Mouse (Mus musculus): ENCODE data around the gene Kcnt2. TPM values are rescaled to one million over a fixed set of nuclear protein-coding genes. Genes with fewer than 3 reads are reported as not detected.

The Kcnt2 gene
- total and polyA plus RNA-seq, 3 experiments: not detected

GRCm38 (mm10) chr1:140226673-140227072 is 19.3 kb upstream of the Kcnt2 start:
- H3K4me2 ChIP-seq (ENCODE audit: insufficient read depth, low read depth, poor library complexity, severe bottlenecking): no peak overlapping the region
- H3K36me3 ChIP-seq (replicated peaks in 1 of 2; ENCODE audit: control insufficient read depth in 1 of 2, insufficient read depth in 1 of 2, low read length in 1 of 2): no peaks in the 10 kb centered on the region
- no peak overlapping the region for H3K9ac ChIP-seq (ENCODE audit: insufficient read depth, low read depth)
- dilution Hi-C loops (cut with MboI; ENCODE audit: extremely low pct_ligation_motif_present, extremely low pct_unique_long_range_greater_than_20kb, low sequenced_read_pairs): no loop called here
- H3K4me3 ChIP-seq (replicated peaks in 1 of 3; ENCODE audit: low read depth in 2 of 3, low read length in 2 of 3, poor library complexity in 1 of 3): no peak overlapping the region
- no peak for DNase-seq (ENCODE audit: extremely low read depth)
- H3K9me3 ChIP-seq (replicated peaks; ENCODE audit: low read length): peaks cover 16% of the 10 kb centered on the region
- in situ Hi-C loops (cut with MboI; ENCODE audit: low pct_ligation_motif_present, low pct_unique_long_range_greater_than_20kb, low sequenced_read_pairs): no loop called here
- H3K27ac ChIP-seq (ENCODE audit: insufficient read depth, low read depth): no peak overlapping the region
- no peaks in the 10 kb centered on the region for H3K4me1 ChIP-seq (ENCODE audit: control insufficient read depth in 1 of 2, insufficient read depth in 2 of 2)
- H3K27me3 ChIP-seq (replicated peaks): no peaks in the 10 kb centered on the region
- H3K79me2 ChIP-seq (replicated peaks; ENCODE audit: control insufficient read depth, extremely low read depth, insufficient read depth, poor library complexity, severe bottlenecking): no peaks in the 10 kb centered on the region
- TF ChIP-seq MAX (IDR thresholded peaks at IDR 0.05; ENCODE audit: low read length) (no peak), UBTF (IDR thresholded peaks at IDR 0.05; ENCODE audit: low read depth, low read length) (no peak)

- Histone ChIP-seq H3K27me3 (replicated peaks) (no peaks in the 10 kb centered on the region), H3K4me2 (ENCODE audit: insufficient read depth, low read depth, poor library complexity, severe bottlenecking) (no peak overlapping the region), H3K27ac (ENCODE audit: insufficient read depth, low read depth) (no peak overlapping the region), H3K79me2 (replicated peaks; ENCODE audit: control insufficient read depth, extremely low read depth, insufficient read depth, poor library complexity, severe bottlenecking) (no peaks in the 10 kb centered on the region), H3K4me1 (ENCODE audit: control insufficient read depth in 1 of 2, insufficient read depth in 2 of 2) (no peaks in the 10 kb centered on the region), H3K36me3 (replicated peaks in 1 of 2; ENCODE audit: control insufficient read depth in 1 of 2, insufficient read depth in 1 of 2, low read length in 1 of 2) (no peaks in the 10 kb centered on the region), H3K4me3 (replicated peaks in 1 of 3; ENCODE audit: low read depth in 2 of 3, low read length in 2 of 3, poor library complexity in 1 of 3) (no peak overlapping the region), H3K9me3 (replicated peaks; ENCODE audit: low read length) (peaks cover 7% of the 10 kb centered on the region), H3K9ac (ENCODE audit: insufficient read depth, low read depth) (no peak overlapping the region)
- TF ChIP-seq TCF12 (IDR thresholded peaks at IDR 0.05; ENCODE audit: low read depth, low read length) (no peak), ZC3H11A (IDR thresholded peaks at IDR 0.05; ENCODE audit: low read depth, low read length) (no peak), E2F4 (IDR thresholded peaks at IDR 0.05; ENCODE audit: insufficient replicate concordance, low read depth, low read length) (no peak), USF2 (conservative IDR thresholded peaks at IDR 0.05; ENCODE audit: low read depth, low read length) (no peak), RAD21 (IDR thresholded peaks at IDR 0.05; ENCODE audit: low read depth, low read length) (no peak), UBTF (IDR thresholded peaks at IDR 0.05; ENCODE audit: low read depth, low read length) (no peak), ZMIZ1 (IDR thresholded peaks at IDR 0.05; ENCODE audit: low read depth, low read length) (no peak), CTCF (conservative IDR thresholded peaks at IDR 0.05 in 1 of 2, IDR thresholded peaks at IDR 0.05 in 1 of 2; ENCODE audit: low read depth in 2 of 2, low read length in 2 of 2) (no peak), PAX5 (IDR thresholded peaks at IDR 0.05; ENCODE audit: low read length) (no peak), NRF1 (IDR thresholded peaks at IDR 0.05; ENCODE audit: low read depth, low read length) (no peak), ZNF384 (IDR thresholded peaks at IDR 0.05; ENCODE audit: low read depth, low read length) (no peak), SIN3A (IDR thresholded peaks at IDR 0.05; ENCODE audit: low read length) (no peak), BHLHE40 (IDR thresholded peaks at IDR 0.05; ENCODE audit: low read depth, low read length) (no peak)
- in situ Hi-C loops (cut with MboI; ENCODE audit: low pct_ligation_motif_present, low pct_unique_long_range_greater_than_20kb, low sequenced_read_pairs) (no loop called here), dilution Hi-C loops (cut with MboI; ENCODE audit: extremely low pct_ligation_motif_present, extremely low pct_unique_long_range_greater_than_20kb, low sequenced_read_pairs) (no loop called here)
- DNase-seq (ENCODE audit: extremely low read depth): no peak
Measured at GRCm38 (mm10) chr1:140245465-140245864, 493 bp upstream of the Kcnt2 start.

GRCm38 (mm10) chr1:140264696-140265095 is 18.7 kb downstream of the Kcnt2 start:
- Histone ChIP-seq H3K9ac (ENCODE audit: insufficient read depth, low read depth) (no peak overlapping the region), H3K4me2 (ENCODE audit: insufficient read depth, low read depth, poor library complexity, severe bottlenecking) (no peak overlapping the region), H3K9me3 (replicated peaks; ENCODE audit: low read length) (peaks cover 5% of the 10 kb centered on the region), H3K4me1 (ENCODE audit: control insufficient read depth in 1 of 2, insufficient read depth in 2 of 2) (peaks cover 2 to 14% of the 10 kb centered on the region in 2 experiments; a peak in 3 of 4 replicates), H3K36me3 (replicated peaks in 1 of 2; ENCODE audit: control insufficient read depth in 1 of 2, insufficient read depth in 1 of 2, low read length in 1 of 2) (no peaks in the 10 kb centered on the region), H3K79me2 (replicated peaks; ENCODE audit: control insufficient read depth, extremely low read depth, insufficient read depth, poor library complexity, severe bottlenecking) (no peaks in the 10 kb centered on the region), H3K4me3 (replicated peaks in 1 of 3; ENCODE audit: low read depth in 2 of 3, low read length in 2 of 3, poor library complexity in 1 of 3) (no peak overlapping the region), H3K27me3 (replicated peaks) (no peaks in the 10 kb centered on the region), H3K27ac (ENCODE audit: insufficient read depth, low read depth) (no peak overlapping the region)
- in situ Hi-C loops (cut with MboI; ENCODE audit: low pct_ligation_motif_present, low pct_unique_long_range_greater_than_20kb, low sequenced_read_pairs) (no loop called here), dilution Hi-C loops (cut with MboI; ENCODE audit: extremely low pct_ligation_motif_present, extremely low pct_unique_long_range_greater_than_20kb, low sequenced_read_pairs) (no loop called here)
- DNase-seq (ENCODE audit: extremely low read depth): no peak
- TF ChIP-seq HCFC1 (IDR thresholded peaks at IDR 0.05; ENCODE audit: low read depth, low read length): no peak
- no peak for TF ChIP-seq KAT2A (IDR thresholded peaks at IDR 0.05; ENCODE audit: insufficient replicate concordance, low read length)
- no peak for TF ChIP-seq RAD21 (IDR thresholded peaks at IDR 0.05; ENCODE audit: low read depth, low read length)
- TF ChIP-seq MYC (IDR thresholded peaks at IDR 0.05; ENCODE audit: low read depth, low read length): no peak
- no peak for TF ChIP-seq POLR2A (IDR thresholded peaks at IDR 0.05; ENCODE audit: low read depth, low read length)
- no peak for TF ChIP-seq EP300 (IDR thresholded peaks at IDR 0.05; ENCODE audit: low read length)
- TF ChIP-seq MXI1 (IDR thresholded peaks at IDR 0.05; ENCODE audit: low read depth, low read length): no peak
- no peak for TF ChIP-seq MEF2A (IDR thresholded peaks at IDR 0.05; ENCODE audit: borderline replicate concordance, low read depth, low read length)
- TF ChIP-seq UBTF (IDR thresholded peaks at IDR 0.05; ENCODE audit: low read depth, low read length): no peak
- TF ChIP-seq RCOR1 (conservative IDR thresholded peaks at IDR 0.05; ENCODE audit: low read depth, low read length): no peak
- no peak for TF ChIP-seq ETS1 (conservative IDR thresholded peaks at IDR 0.05; ENCODE audit: low read depth, low read length)
- no peak for TF ChIP-seq POLR2AphosphoS2 (IDR thresholded peaks at IDR 0.05; ENCODE audit: low read depth, low read length)
- no peak for TF ChIP-seq CHD2 (IDR thresholded peaks at IDR 0.05; ENCODE audit: low read length)
- no peak for TF ChIP-seq ZMIZ1 (IDR thresholded peaks at IDR 0.05; ENCODE audit: low read depth, low read length)
- no peak for TF ChIP-seq USF1 (IDR thresholded peaks at IDR 0.05; ENCODE audit: low read depth, low read length)
- TF ChIP-seq CTCF (conservative IDR thresholded peaks at IDR 0.05 in 1 of 2, IDR thresholded peaks at IDR 0.05 in 1 of 2; ENCODE audit: low read depth in 2 of 2, low read length in 2 of 2): no peak
- no peak for TF ChIP-seq MAFK (IDR thresholded peaks at IDR 0.05; ENCODE audit: insufficient replicate concordance, low read length)

Data from CH12.LX (cell line).